Mouse (Mus musculus) adrenal gland, postnatal 14 days (tissue): ENCODE data around the gene Gm5751. TPM values are rescaled to one million over a fixed set of nuclear protein-coding genes. Genes with fewer than 3 reads are reported as not detected.
"Not testable (repeated sequence)": the region's sequence is repeated elsewhere in the genome, so short reads cannot be mapped to it uniquely, and the experiment has no call there.

Source experiments
- DNase-seq: peaks from one replicate; pipeline ENCODE4 v3.0.0; 2021; ENCODE audit warnings: mixed read lengths
- long read RNA-seq, 2 experiments: library from polyadenylated mRNA; stranded (forward); transcript quantifications; one replicate each; pipeline ENCODE4 v2.0.0; 2021
- total RNA-seq: library from RNA; stranded (reverse); gene quantifications from 2 replicates; pipeline ENCODE4 v1.2.3, GENCODE M21; 2021

The Gm5751 gene
- not detected in 2 replicates for total RNA-seq
- long read RNA-seq, experiment 1, result 0 reads
- long read RNA-seq, experiment 2, result 0 reads

DNA sequence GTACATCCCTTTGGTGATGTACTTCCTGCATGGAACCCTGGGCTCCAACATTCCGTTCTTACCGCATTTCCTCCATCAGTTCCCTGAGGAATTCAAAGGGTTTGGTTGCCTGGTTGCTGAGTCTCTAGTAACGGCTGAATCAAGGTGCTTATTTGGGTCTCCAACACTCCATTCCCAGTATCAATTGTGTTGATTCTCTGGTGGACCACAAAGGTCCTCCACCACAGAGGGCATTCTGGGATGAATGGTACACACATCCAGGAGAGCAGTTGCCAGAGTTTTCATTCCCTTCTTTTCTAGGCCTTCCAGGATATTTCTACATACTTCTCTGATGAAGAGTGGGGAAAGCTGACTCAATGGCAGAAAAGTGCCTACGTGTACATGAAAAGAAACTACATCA is at the start of gene Gm5751:
Gene Gm5751, plus strand, starts transcription at position 301 of the 400 bp plus-strand sequence.
- DNase-seq, result not testable (repeated sequence)

DNA sequence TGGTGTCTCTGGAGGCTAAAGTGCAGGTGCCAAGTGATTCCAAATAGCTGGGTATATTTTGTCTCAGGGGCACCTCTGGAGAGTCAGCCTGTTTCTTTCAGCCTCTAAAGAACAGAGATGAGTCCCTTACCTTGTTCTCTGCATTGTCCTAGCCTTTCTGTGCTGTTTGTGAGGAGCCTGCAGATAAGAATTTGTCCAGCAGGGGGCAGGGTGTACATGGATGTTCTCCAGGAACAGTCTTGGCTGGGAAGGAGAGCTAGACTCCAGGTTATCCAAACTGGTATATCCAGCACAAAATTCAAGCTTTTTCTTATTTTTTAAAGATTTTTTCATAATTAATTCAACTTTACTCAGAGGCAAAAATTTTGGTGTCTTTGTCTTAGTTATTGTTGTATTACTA is 42.0 kb upstream of the Gm5751 start:
- DNase-seq, result peak; percentile 53

DNA sequence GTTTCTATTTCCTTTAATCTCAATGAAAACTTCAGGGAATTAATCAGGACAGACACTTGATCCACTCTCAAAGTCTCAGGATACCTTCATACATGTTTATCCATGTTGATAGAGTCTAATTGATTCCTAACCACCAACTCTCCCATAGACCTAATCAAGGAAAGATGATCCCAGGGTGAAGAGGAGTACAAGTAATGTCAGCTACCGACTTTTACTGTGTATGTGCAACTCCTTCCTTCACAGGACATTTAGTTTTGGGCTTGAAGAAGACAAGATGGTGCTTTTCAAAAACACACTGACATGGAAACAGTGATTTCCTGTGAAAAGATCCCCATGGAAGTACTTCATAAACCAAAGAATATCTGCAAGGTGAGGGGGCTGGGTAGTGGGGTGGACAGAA is 30.4 kb upstream of the Gm5751 start, which contains the start of gene Gm6592:
Gene Gm6592, plus strand, starts transcription at position 301 of the 400 bp plus-strand sequence.
- no peak for DNase-seq

DNA sequence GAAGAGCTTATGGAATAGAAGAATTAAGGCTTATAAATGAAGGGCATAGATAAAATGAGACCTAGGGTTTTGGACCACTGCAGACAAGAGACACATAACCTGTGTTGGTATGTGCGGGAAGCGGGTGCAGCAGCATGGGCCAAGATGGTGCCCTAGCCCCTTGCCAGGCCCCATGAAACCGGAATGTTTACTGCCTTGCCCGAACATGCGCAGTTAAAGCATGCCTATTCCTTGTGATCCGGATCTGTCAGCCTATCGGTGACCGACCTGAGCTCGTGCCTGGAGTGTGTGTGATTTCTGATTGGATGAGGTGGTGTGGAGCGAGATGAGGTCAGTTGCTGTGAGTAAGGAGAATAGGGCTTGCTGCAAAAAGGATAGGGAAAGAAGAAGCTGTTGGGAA is 21.6 kb upstream of the Gm5751 start:
- DNase-seq, result no peak

DNA sequence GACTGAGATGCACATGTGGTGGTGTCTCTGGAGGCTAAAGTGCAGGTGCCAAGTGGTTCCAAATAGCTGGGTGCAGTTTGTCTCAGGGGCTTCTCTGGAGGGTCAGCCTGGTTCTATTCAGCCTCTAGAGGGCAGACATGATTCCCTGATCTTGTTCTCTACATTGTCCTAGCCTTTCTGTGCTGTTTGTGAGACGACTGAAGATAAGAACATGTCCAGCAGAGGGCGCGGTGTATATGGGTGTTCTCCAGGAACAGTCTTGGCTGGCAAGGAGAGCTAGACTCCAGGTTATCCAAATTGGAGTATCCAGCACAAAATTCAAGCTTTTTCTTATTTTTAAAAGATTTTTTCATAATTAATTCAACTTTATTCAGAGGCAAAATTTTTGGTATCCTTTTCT is 9.7 kb upstream of the Gm5751 start:
- peak; percentile 80 for DNase-seq

DNA sequence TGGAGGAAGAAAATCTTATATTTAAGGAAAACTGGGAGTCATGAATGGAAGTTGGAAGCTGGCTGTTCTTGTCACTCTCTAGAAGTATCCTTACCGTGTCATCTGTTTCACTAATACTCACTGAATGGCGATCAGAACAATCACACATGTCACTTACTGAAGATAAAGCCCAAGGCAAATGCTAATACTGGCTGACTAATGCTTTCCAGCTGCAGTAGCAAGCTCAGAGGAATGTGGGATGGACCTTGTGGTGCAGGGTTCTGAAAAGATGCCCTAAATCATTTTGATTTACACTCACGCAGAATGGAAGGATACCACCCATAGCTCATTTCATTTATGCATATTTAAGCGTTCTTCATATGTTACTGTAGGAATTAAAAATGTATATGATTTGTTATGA is 10.3 kb downstream of the Gm5751 start:
- no peak for DNase-seq

DNA sequence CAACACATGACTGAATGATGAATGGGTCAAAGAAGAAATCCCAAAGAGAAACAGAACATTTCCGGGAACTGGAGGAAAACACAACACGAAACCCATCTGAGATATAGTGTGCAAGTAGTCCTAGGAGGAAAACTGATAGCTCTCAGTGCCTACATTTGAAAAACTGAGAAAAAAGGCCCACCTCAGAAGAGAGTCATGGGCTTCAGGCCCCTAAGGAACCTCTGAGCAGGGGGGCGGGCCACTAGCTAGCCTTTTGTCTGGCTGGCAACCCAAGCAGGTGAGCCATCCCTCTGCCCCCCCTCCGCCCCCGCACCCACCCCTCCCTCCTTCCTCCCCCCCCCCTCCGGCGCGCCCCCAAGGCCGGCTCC is 17.9 kb downstream of the Gm5751 start:
- no peak for DNase-seq

DNA sequence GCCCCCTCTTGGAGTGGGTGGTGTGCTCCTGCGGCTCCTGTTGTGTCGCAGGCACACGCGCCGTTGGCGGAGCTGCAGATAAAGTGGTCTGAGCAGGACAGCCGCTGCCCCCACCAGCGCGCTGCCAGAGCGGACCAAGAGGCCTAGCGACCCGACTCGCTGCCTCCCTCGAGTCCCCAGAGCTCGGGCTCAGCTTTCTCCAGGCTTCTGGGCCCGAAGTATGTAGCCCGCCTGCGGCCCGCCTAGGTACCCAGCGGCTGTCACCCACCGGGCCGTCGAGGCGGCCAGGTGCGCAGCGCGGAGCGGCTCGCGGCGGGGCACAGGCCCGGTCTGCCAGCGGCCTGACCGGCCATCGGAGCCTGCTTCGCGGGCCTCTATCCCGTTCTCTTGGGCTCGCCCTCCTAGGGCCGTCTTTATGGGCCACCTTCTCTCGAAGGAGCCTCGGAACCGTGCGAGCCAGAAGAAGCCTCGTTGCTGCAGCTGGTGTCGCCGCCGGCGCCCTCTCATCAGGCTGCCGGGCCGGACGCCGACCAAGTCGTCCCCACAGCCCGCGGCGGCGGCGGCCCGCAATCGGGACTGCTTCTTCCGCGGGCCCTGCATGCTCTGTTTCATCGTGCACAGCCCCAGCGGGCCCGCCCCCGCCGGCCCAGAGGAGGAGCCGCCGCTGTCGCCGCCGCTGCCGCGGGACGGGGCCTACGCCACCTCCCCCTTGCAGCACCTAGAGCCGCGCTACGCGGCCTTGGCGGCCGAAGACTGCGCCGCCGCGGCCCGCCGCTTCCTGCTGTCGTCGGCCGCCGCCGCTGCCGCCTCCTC is 18.5 kb downstream of the Gm5751 start, which contains the start of gene B630019K06Rik:
Gene B630019K06Rik, plus strand, starts transcription at position 40 of the 813 bp plus-strand sequence.
- DNase-seq, result peak; percentile 87

DNA sequence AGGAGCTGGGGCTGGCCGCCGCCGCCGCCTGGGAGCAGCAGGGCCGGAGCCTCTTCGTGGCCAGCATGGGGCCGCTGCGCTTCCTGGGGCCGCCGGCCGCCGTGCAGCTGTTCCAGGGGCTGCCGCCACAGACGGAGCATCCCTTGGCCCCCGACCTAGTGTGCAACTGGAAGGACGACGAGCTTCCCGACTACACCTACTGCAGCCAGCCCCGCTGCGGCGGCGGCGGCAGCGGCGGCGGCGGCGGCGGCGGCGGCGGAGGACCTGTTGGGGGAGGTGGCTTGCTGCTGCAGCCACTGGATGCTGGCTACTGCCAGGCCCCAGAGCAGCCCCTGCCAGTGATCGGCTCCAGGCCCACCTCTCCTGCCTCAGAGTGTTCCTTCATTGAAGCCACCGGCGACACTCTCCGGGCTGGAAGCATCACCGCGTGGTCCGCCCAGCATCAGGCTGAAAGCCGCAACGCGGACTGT is 19.2 kb downstream of the Gm5751 start:
- peak; percentile 21 for DNase-seq

DNA sequence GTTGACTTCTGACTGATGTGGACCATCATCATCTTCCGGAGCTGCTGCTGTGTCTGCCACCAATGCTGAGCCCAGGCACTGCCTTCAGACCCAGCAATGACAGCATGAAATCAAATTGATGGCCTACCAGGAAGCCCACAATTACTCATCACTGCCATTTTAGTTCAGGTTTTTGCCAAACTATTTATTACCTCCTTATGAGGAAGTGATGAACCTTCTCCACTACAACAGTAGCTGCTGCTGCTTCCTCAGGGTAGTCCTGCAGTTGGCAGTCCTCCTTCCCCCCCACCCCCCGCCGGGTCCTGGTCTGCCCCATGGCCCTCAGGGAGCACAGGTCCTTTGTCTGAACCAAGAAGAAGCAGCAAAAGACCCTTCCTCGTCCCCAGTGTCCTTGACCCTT is 26.8 kb downstream of the Gm5751 start:
- no peak for DNase-seq

DNA sequence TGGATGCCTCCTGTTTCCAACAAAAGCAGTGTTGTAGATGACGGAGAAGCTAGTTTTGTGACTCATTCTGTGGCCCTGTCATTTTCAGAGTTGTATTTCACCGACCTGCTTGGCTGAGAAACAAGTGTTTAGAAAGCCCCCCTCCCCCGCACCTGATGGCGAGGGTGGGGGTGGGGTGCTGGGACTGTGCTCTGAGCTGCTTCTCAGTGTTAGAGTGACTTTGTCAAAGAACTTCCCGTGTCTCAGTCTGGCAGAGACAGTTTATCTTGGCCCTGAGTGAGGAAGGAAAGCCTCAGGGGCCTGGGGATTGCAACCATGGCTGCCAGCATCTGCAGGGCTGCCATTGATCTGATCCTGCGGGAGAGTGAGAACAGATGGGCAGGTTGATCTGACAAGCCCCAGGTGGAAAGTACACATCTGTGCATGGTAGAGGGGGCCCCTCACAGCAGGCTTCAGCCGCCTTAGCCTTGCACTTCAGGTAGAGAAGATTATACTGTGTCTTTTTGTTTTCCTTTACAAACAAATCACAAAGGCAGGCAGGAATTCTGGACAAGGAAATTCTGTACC is 27.9 kb downstream of the Gm5751 start:
- DNase-seq, result peak; percentile 8

DNA sequence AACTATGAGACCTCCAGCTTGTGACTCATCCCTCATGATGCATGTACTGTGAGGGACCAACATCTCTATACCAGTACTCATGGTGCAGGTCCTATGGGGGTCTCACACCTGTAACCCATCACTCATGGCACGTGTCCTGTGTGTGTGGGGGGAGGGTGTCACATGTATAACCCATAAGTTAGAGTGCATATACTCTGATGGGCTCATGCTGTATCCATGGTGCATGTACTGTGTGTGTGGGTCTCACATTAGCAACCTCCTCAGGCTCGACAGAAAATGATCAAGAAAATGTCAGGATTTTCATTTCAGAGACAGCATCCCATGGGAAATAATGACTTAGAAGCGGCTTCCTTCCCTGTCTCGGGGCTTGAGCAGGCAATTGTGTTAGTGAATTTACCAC is 47.0 kb downstream of the Gm5751 start:
- DNase-seq, result no peak

DNA sequence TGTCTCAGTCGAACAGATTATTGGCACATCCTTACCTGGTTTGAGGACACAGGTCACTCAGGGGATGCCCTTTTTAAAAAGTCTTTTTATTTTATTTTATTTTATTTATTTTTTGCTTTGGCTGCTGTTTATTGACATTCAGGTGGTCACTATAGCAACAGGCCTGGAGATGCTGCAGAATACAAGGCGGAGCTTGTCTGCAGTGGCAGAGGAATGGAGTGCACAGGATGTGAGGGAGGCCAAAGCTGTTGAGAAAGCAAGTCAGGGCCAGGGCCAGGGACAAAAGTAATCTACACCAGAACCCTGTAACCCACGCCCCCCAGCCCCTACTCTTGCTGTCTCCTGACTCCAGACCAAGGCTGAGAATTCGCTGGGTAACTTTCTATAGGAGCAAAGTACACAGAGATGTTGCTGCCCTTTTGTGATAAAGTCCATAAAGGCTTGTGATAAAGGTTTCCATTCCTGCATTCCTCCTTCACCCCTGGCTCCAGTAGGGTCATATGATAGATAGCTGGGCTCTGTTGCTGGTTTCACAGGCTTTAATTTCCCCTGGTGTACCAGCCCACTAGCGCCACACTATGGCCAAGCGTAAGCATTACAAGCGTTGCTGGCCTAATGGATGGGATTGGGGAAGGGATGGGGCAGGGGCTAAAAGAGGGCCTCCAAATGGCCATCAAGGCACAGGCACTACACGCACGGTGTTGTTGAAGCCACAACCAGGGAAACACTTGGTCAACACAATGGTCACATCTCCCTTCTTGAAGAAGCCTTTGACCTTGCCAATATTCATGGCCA is 48.0 kb downstream of the Gm5751 start:
- peak; percentile 48 for DNase-seq

DNA sequence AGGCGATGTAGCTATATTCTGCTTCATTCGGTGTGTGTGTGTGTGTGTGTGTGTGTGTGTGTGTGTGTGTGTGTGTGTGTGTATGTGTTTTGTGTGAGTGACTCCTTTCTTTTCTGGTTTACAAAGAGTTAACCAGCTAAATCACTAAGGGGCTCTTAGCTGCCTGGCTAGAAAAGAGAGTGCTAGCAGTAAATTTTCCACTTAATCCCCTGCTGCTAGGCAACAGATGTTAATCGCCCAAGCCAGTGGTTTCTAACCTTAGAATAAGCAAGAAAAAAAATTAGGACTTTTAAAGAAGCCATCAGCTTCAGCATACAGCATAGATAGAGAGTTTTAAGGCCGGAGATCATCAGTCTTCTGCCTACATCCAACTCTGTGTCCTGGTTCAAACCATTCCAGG is 53.3 kb downstream of the Gm5751 start:
- no peak for DNase-seq

Other genes with a start within 250 kb of the Gm5751 start
- not detected in 2 replicates for gene Ssxb8, start 183.4 kb upstream of the Gm5751 start, total RNA-seq
- not detected in 2 replicates for gene Ssx9, start 125.8 kb upstream of the Gm5751 start, total RNA-seq
- not detected in 2 replicates for gene Ssxb5, start 70.6 kb upstream of the Gm5751 start, total RNA-seq
- gene Gm6592, start 30.3 kb upstream of the Gm5751 start, total RNA-seq, result not detected in 2 replicates
- 7.9 and 8.0 TPM in 2 replicates for gene B630019K06Rik, start 18.1 kb downstream of the Gm5751 start, total RNA-seq
- not detected in 2 replicates for gene Fthl17b, start 88.7 kb downstream of the Gm5751 start, total RNA-seq
- not detected in 2 replicates for gene Fthl17c, start 102.3 kb downstream of the Gm5751 start, total RNA-seq
- not detected in 2 replicates for gene Fthl17d, start 112.5 kb downstream of the Gm5751 start, total RNA-seq
- gene Fthl17e, start 159.2 kb downstream of the Gm5751 start, total RNA-seq, result not detected in 2 replicates
- not detected in 2 replicates for gene Fthl17f, start 188.8 kb downstream of the Gm5751 start, total RNA-seq
- gene 4930402K13Rik, start 230.3 kb downstream of the Gm5751 start, total RNA-seq, result not detected in 2 replicates